Mouse (Mus musculus): ENCODE data around the gene Tcf23. TPM values are rescaled to one million over a fixed set of nuclear protein-coding genes. Genes with fewer than 3 reads are reported as not detected.

Gene Tcf23
- polyA plus RNA-seq, 1 experiment: not detected

DNA sequence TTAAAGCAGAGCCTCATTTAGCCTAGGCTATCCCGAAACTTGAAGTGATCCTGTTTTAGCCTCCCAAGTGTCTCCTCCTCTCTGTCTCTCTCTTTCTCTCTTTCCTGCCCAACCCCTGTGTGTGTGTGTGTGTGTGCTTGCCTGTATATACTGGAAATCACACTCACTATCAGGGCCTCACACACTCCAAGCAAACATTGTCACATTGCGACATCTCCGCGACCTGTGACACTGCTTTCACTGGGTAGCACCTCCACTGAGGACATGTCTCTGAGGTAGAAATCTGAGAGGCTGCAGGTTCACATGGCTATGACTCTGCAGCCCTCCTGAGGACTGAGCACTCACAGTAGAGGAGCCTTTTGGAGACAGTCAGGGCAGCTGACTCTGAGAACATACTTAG is 2.3 kb upstream of the Tcf23 start:
- TF ChIP-seq EP300 (IDR thresholded peaks at IDR 0.05; ENCODE audit: insufficient read depth, low read depth, low read length) (no peak), POLR2A (IDR thresholded peaks at IDR 0.05; ENCODE audit: insufficient read depth, low read length) (no peak), CTCF (IDR thresholded peaks at IDR 0.05; ENCODE audit: low read depth, low read length) (no peak)

DNA sequence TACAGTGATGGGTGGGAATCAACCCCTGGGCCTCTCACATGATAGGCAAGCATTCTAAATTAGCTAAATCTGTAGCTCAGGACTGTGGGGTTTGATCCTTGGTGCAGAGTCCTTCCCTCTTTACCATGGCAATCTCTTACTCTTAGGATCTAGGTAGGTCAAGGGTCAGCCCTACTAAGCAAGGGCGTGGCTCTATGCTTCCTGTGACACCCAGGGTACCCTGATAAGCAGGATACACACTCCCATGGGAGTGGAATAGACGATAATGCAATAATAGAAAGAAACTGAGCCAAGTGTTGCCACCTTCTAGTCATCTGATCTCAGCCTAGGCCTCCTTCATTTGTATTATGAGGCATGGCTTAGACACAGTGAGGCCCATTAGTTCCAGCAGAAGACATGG is 978 bp downstream of the Tcf23 start:
- no peaks in the 10 kb centered on the region for H3K36me3 ChIP-seq (ENCODE audit: control insufficient read depth, insufficient read depth, low read length, poor library complexity, severe bottlenecking)
- no peak overlapping the region for H3K9ac ChIP-seq (ENCODE audit: low read depth, poor library complexity, severe bottlenecking)
- no peak overlapping the region for H3K4me3 ChIP-seq (ENCODE audit: low read depth, low read length)
- H3K4me1 ChIP-seq (ENCODE audit: control insufficient read depth, insufficient read depth, low read length): no peaks in the 10 kb centered on the region
- H3K27ac ChIP-seq (ENCODE audit: insufficient read depth, low read length): no peak overlapping the region
- H3K9me3 ChIP-seq (replicated peaks; ENCODE audit: control insufficient read depth, insufficient read depth, low read length, poor library complexity, severe bottlenecking): no peaks in the 10 kb centered on the region
- no peaks in the 10 kb centered on the region for H3K27me3 ChIP-seq (ENCODE audit: control insufficient read depth, insufficient read depth, low read length, poor library complexity, severe bottlenecking)
- TF ChIP-seq EP300 (IDR thresholded peaks at IDR 0.05; ENCODE audit: insufficient read depth, low read depth, low read length) (no peak), CTCF (IDR thresholded peaks at IDR 0.05; ENCODE audit: low read depth, low read length) (no peak), POLR2A (IDR thresholded peaks at IDR 0.05; ENCODE audit: insufficient read depth, low read length) (no peak)

More for the DNA sequence above, 2.3 kb upstream of the Tcf23 start:
- Histone ChIP-seq H3K4me1 (ENCODE audit: control insufficient read depth, insufficient read depth, low read length) (no peaks in the 10 kb centered on the region), H3K36me3 (ENCODE audit: control insufficient read depth, insufficient read depth, low read length, poor library complexity, severe bottlenecking) (no peaks in the 10 kb centered on the region), H3K4me3 (ENCODE audit: low read depth, low read length) (no peak overlapping the region), H3K27ac (ENCODE audit: insufficient read depth, low read length) (no peak overlapping the region), H3K9me3 (replicated peaks; ENCODE audit: control insufficient read depth, insufficient read depth, low read length, poor library complexity, severe bottlenecking) (no peaks in the 10 kb centered on the region), H3K27me3 (ENCODE audit: control insufficient read depth, insufficient read depth, low read length, poor library complexity, severe bottlenecking) (no peaks in the 10 kb centered on the region), H3K9ac (ENCODE audit: low read depth, poor library complexity, severe bottlenecking) (no peak overlapping the region)

GRCm38 (mm10) chr5:30974870-30975656 is 6.6 kb downstream of the Tcf23 start:
- no peaks in the 10 kb centered on the region for H3K9me3 ChIP-seq (replicated peaks; ENCODE audit: control insufficient read depth, insufficient read depth, low read length, poor library complexity, severe bottlenecking)
- H3K4me3 ChIP-seq (ENCODE audit: low read depth, low read length): no peak overlapping the region
- H3K9ac ChIP-seq (ENCODE audit: low read depth, poor library complexity, severe bottlenecking): no peak overlapping the region
- H3K27me3 ChIP-seq (ENCODE audit: control insufficient read depth, insufficient read depth, low read length, poor library complexity, severe bottlenecking): no peaks in the 10 kb centered on the region
- H3K27ac ChIP-seq (ENCODE audit: insufficient read depth, low read length): no peak overlapping the region
- H3K4me1 ChIP-seq (ENCODE audit: control insufficient read depth, insufficient read depth, low read length): no peaks in the 10 kb centered on the region
- no peaks in the 10 kb centered on the region for H3K36me3 ChIP-seq (ENCODE audit: control insufficient read depth, insufficient read depth, low read length, poor library complexity, severe bottlenecking)
- TF ChIP-seq POLR2A (IDR thresholded peaks at IDR 0.05; ENCODE audit: insufficient read depth, low read length) (no peak), CTCF (IDR thresholded peaks at IDR 0.05; ENCODE audit: low read depth, low read length) (no peak), EP300 (IDR thresholded peaks at IDR 0.05; ENCODE audit: insufficient read depth, low read depth, low read length) (no peak)

DNA sequence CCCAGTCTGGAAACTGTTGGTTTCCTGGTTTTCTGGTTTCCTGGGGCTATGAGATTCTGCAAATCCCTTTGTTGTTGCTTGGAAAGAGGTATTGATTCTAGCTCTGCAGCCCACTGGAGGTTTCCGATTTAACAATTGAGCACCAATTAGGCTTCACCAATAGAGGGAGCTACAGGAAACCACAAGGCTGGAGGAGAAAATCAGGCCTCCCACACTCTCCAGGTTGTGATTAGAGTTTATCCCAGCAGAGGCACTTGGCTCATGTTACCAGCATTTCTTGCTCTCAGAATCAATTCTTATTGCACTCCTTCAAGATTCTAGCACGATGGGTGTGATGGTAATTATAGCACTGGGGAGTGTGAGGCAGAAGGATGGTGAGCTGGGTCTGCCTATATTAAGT is 13.9 kb downstream of the Tcf23 start:
- Histone ChIP-seq H3K36me3 (ENCODE audit: control insufficient read depth, insufficient read depth, low read length, poor library complexity, severe bottlenecking) (no peaks in the 10 kb centered on the region), H3K9me3 (replicated peaks; ENCODE audit: control insufficient read depth, insufficient read depth, low read length, poor library complexity, severe bottlenecking) (no peaks in the 10 kb centered on the region), H3K9ac (ENCODE audit: low read depth, poor library complexity, severe bottlenecking) (no peak overlapping the region; the same call in 1 of the 2 replicates), H3K4me3 (ENCODE audit: low read depth, low read length) (no peak overlapping the region), H3K27ac (ENCODE audit: insufficient read depth, low read length) (no peak overlapping the region), H3K4me1 (ENCODE audit: control insufficient read depth, insufficient read depth, low read length) (no peaks in the 10 kb centered on the region), H3K27me3 (ENCODE audit: control insufficient read depth, insufficient read depth, low read length, poor library complexity, severe bottlenecking) (no peaks in the 10 kb centered on the region)
- no peak for TF ChIP-seq EP300 (IDR thresholded peaks at IDR 0.05; ENCODE audit: insufficient read depth, low read depth, low read length)
- no peak for TF ChIP-seq POLR2A (IDR thresholded peaks at IDR 0.05; ENCODE audit: insufficient read depth, low read length)
- TF ChIP-seq CTCF (IDR thresholded peaks at IDR 0.05; ENCODE audit: low read depth, low read length): peak; percentile 9

DNA sequence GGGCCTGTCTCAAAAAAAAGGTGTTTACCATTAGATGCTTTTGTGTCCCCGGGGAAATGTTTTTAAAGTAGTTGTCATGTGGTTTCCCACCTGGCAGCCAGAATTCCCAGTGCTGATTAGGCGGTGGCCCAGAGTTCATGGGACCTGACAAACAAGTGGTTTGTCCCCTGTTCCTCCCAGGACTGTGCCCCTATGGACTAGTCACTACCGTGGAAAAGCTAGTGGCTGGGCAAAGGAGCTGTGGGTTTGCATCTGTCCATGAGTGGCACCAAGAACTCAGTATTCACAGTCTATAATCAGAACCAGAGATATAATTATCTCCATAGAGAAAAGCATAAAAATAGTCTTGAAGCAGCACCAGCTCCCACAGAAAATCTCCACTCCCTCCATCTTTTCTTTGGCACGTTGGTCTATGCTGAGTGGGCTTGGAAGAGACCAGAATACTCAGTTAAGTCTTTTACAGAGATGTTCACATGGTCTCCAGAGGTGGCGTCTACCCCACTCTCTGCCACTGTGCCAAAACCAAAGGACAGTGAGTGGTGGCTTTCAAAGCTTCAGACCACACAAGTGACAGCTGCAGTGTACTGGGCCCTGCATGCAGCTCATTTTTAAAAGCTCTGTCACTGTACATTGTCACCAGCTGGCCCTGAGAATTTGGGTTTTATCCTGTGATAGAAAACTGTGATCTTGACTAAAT is 24.7 kb downstream of the Tcf23 start:
- Histone ChIP-seq H3K4me3 (ENCODE audit: low read depth, low read length) (no peak overlapping the region), H3K36me3 (ENCODE audit: control insufficient read depth, insufficient read depth, low read length, poor library complexity, severe bottlenecking) (no peaks in the 10 kb centered on the region), H3K9ac (ENCODE audit: low read depth, poor library complexity, severe bottlenecking) (no peak overlapping the region), H3K4me1 (ENCODE audit: control insufficient read depth, insufficient read depth, low read length) (no peaks in the 10 kb centered on the region), H3K27ac (ENCODE audit: insufficient read depth, low read length) (no peak overlapping the region), H3K27me3 (ENCODE audit: control insufficient read depth, insufficient read depth, low read length, poor library complexity, severe bottlenecking) (no peaks in the 10 kb centered on the region), H3K9me3 (replicated peaks; ENCODE audit: control insufficient read depth, insufficient read depth, low read length, poor library complexity, severe bottlenecking) (no peaks in the 10 kb centered on the region)
- TF ChIP-seq EP300 (IDR thresholded peaks at IDR 0.05; ENCODE audit: insufficient read depth, low read depth, low read length) (no peak), POLR2A (IDR thresholded peaks at IDR 0.05; ENCODE audit: insufficient read depth, low read length) (no peak), CTCF (IDR thresholded peaks at IDR 0.05; ENCODE audit: low read depth, low read length) (no peak)

DNA sequence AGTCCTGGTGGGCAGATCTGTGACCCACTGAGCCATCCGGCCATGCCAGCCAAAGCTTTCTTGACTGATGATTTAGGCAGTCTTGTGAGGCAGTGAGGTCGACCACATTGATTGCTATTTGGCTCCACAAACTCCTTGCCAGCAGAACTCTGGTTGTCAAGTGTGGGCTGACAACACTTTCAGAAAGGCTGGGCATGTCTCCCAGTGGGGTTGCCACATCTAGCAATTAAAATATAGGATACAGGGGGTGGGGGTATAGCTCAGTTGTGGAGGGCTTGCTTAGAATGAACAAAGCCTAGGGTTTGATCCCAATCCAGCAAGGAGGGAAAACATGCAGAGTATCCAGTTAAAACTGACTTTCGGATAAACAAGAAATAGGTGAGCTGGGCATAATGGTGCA is 25.6 kb downstream of the Tcf23 start:
- TF ChIP-seq EP300 (IDR thresholded peaks at IDR 0.05; ENCODE audit: insufficient read depth, low read depth, low read length): no peak
- TF ChIP-seq CTCF (IDR thresholded peaks at IDR 0.05; ENCODE audit: low read depth, low read length): no peak
- TF ChIP-seq POLR2A (IDR thresholded peaks at IDR 0.05; ENCODE audit: insufficient read depth, low read length): no peak
- no peaks in the 10 kb centered on the region for H3K4me1 ChIP-seq (ENCODE audit: control insufficient read depth, insufficient read depth, low read length)
- H3K27ac ChIP-seq (ENCODE audit: insufficient read depth, low read length): no peak overlapping the region
- H3K9me3 ChIP-seq (replicated peaks; ENCODE audit: control insufficient read depth, insufficient read depth, low read length, poor library complexity, severe bottlenecking): no peaks in the 10 kb centered on the region
- H3K9ac ChIP-seq (ENCODE audit: low read depth, poor library complexity, severe bottlenecking): no peak overlapping the region
- H3K27me3 ChIP-seq (ENCODE audit: control insufficient read depth, insufficient read depth, low read length, poor library complexity, severe bottlenecking): no peaks in the 10 kb centered on the region
- no peaks in the 10 kb centered on the region for H3K36me3 ChIP-seq (ENCODE audit: control insufficient read depth, insufficient read depth, low read length, poor library complexity, severe bottlenecking)
- no peak overlapping the region for H3K4me3 ChIP-seq (ENCODE audit: low read depth, low read length)

Data from ES-Bruce4 (cell line).